Mouse (Mus musculus) testis, adult 2 months (tissue): ENCODE data around the gene Taz. TPM values are rescaled to one million over a fixed set of nuclear protein-coding genes. Genes with fewer than 3 reads are reported as not detected.

Source experiments
- H3K27ac ChIP-seq: fragments of 200-500 bp; 2 replicates; pipeline ENCODE4 v1.5.1; 2012; ENCODE audit warnings: low read depth, low read length; ENCODE audit not compliant: control insufficient read depth, insufficient read depth
- H3K27me3 ChIP-seq: fragments of 200-500 bp; 2 replicates; pipeline ENCODE4 v1.6.1; 2012; ENCODE audit warnings: mild to moderate bottlenecking, low read length, moderate library complexity; ENCODE audit not compliant: control insufficient read depth, insufficient read depth
- H3K36me3 ChIP-seq: fragments of 200-500 bp; 2 replicates; pipeline ENCODE4 v1.6.1; 2012; ENCODE audit warnings: mild to moderate bottlenecking, low read length; ENCODE audit not compliant: control insufficient read depth, insufficient read depth
- H3K4me1 ChIP-seq: fragments of 200-500 bp; 2 replicates; pipeline ENCODE4 v1.6.1; 2012; ENCODE audit warnings: low read length; ENCODE audit not compliant: control insufficient read depth, insufficient read depth
- H3K4me3 ChIP-seq: fragments of 200-500 bp; 2 replicates; pipeline ENCODE4 v1.5.1; 2012; ENCODE audit warnings: low read depth, mild to moderate bottlenecking, low read length, moderate library complexity, mixed read lengths; ENCODE audit not compliant: control insufficient read depth
- CTCF ChIP-seq: fragments of 200-500 bp; IDR thresholded peaks from 2 replicates; pipeline ENCODE4 v1.5.1; 2012; ENCODE audit warnings: low read depth, mild to moderate bottlenecking, inconsistent platforms, low read length, moderate library complexity; ENCODE audit not compliant: control insufficient read depth, insufficient read depth, insufficient replicate concordance
- POLR2A ChIP-seq: fragments of 200-500 bp; IDR thresholded peaks from 2 replicates; pipeline ENCODE4 v1.6.1; 2012; ENCODE audit warnings: low read depth, mild to moderate bottlenecking, inconsistent platforms, low read length, moderate library complexity; ENCODE audit not compliant: control insufficient read depth
- polyA plus RNA-seq: library from polyadenylated mRNA; depleted of rRNA; stranded (reverse); fragments of >200 nt; gene quantifications from 2 replicates; pipeline ENCODE4 v1.2.3, GENCODE M21; 2012

Gene Taz
- polyA plus RNA-seq, 1 experiment = 20.0 TPM

- TF ChIP-seq CTCF (no peak), POLR2A (no peak)
- Histone ChIP-seq H3K27me3 (no peaks in the 10 kb centered on the region), H3K36me3 (no peaks in the 10 kb centered on the region)
These were observed 36.0 kb upstream of the Taz start for GRCm38 (mm10) chrX:74245687-74246086.

DNA sequence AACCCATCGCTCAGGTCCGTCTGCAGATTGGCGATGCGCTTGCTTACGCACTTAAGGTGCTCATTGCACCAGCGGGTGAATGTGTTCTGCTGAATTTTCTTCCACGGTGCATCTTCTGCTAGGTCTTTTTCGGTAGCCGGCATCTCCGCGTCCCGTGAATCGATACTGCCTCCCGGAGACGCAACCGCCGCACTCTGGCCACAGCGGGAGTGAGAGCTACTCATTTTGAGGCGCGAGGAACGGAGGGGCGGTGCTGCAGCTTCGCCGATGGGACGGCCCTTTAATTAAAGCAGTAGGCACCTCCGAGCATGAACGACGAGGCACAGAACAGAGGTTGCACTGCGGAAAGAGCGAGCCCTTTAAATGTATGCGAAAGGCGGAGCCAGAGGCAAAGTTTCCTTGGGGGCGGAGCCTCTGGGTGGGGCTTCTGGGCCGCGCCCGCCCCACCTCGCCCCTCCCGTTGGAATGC, 35.5 kb upstream of the Taz start:
- TF ChIP-seq POLR2A (peak; percentile 49; the same call in 1 of the 2 replicates), CTCF (no peak)
- H3K4me1 ChIP-seq = peaks cover 4% of the 10 kb centered on the region
- H3K4me3 ChIP-seq = peak overlapping the region; percentile 84
- no peaks in the 10 kb centered on the region for H3K36me3 ChIP-seq
- peak overlapping the region; percentile 75 for H3K27ac ChIP-seq
- H3K27me3 ChIP-seq = no peaks in the 10 kb centered on the region

More at GRCm38 (mm10) chrX:74245687-74246086, 36.0 kb upstream of the Taz start:
- H3K4me3 ChIP-seq = peak overlapping the region; percentile 84
- H3K27ac ChIP-seq = peak overlapping the region; percentile 75
- peaks cover 4% of the 10 kb centered on the region for H3K4me1 ChIP-seq

DNA sequence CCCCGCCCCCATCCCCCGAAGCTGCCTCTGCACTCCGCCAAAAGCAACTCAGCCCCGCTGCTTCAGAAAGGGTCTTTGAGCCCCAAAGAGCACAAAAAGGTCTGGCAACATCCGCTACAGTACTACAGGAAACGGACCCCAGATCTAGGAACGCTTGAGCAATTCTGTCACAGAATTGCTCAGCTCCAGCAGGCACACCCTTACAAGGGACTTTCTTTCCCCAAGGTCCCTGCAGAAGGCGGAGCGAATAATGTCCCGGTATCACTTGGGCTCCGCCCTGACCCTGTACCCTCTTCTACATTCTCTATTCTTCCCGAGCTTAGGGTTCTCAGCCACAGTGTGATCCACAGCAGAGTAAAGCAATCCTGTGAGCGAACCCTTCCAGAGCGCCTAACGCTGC, 35.0 kb upstream of the Taz start:
- H3K27ac ChIP-seq = peak overlapping the region; percentile 62; the same call in 1 of the 2 replicates
- H3K36me3 ChIP-seq = no peaks in the 10 kb centered on the region
- TF ChIP-seq CTCF (no peak), POLR2A (no peak)
- H3K4me1 ChIP-seq = peaks cover 4% of the 10 kb centered on the region
- peak overlapping the region; percentile 75 for H3K4me3 ChIP-seq
- no peaks in the 10 kb centered on the region for H3K27me3 ChIP-seq

DNA sequence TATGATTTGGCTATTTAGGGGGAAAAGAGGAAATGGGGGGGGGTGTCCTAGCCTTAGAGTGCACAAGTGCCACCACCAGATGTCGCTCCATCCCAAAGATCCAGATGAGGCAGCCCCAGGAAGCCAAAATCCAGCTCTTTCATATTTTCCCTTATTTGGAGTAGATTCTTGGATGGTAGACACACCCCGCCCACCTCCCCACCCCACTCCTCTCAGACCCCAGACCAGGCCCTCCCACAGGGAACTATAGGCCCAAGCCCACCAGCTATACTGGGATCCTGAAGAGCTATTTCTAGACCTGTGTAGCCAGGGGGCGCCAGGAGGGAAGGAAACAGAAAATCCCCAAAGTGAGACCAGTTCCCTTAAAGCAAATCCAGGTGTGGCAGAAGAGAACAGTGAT, 33.1 kb upstream of the Taz start:
- peak overlapping the region; percentile 78 for H3K4me3 ChIP-seq
- peaks cover 4% of the 10 kb centered on the region for H3K4me1 ChIP-seq
- H3K27me3 ChIP-seq = no peaks in the 10 kb centered on the region
- no peak for TF ChIP-seq POLR2A
- TF ChIP-seq CTCF = no peak
- peak overlapping the region; percentile 18; the same call in 1 of the 2 replicates for H3K27ac ChIP-seq
- no peaks in the 10 kb centered on the region for H3K36me3 ChIP-seq

DNA sequence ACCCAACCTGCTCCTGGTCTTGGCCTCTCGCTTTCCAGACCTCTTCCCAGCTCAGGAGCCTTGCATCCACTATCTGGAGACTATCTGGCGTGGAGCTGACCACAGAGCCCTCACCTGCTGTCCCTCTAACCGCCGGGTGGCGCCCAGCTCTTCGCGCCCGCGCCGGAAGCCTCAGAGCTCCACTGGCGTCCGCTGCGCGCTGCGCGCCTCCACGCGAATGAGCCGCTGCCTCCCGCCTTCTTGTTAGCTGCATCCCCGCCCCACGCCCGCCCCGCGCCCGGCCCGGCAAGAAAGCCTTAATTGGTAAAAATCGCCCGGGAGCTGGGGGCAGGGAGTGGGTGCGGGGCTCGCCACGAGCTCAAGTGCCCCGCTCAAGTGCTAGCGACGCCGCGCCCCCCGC, 32.1 kb upstream of the Taz start, which contains the start of gene Flna:
Flna (minus strand) TSS at position 206 of the 400 bp plus-strand sequence.
- Histone ChIP-seq H3K27ac (peak within 1 kb of the TSS; percentile 68), H3K4me1 (peaks cover 4% of the 10 kb centered on the region), H3K27me3 (no peaks in the 10 kb centered on the region), H3K4me3 (peak within 1 kb of the TSS; percentile 78), H3K36me3 (no peaks in the 10 kb centered on the region)
- TF ChIP-seq CTCF = no peak
- 0 out of 2 replicates have a peak, but pooled peaks have one; percentile 36 for TF ChIP-seq POLR2A

- Histone ChIP-seq H3K4me3 (peak within 1 kb of the TSS; percentile 95), H3K36me3 (no peaks in the 10 kb centered on the region), H3K27ac (peak within 1 kb of the TSS; percentile 95), H3K4me1 (peaks cover 2% of the 10 kb centered on the region; the same call in 1 of the 2 replicates), H3K27me3 (no peaks in the 10 kb centered on the region)
- TF ChIP-seq CTCF = no peak
- peak; percentile 73 for TF ChIP-seq POLR2A
These were observed 27.4 kb upstream of the Taz start, which contains the start of gene Emd for GRCm38 (mm10) chrX:74254153-74254887. Emd (plus strand) TSS chrX:74254687.

DNA sequence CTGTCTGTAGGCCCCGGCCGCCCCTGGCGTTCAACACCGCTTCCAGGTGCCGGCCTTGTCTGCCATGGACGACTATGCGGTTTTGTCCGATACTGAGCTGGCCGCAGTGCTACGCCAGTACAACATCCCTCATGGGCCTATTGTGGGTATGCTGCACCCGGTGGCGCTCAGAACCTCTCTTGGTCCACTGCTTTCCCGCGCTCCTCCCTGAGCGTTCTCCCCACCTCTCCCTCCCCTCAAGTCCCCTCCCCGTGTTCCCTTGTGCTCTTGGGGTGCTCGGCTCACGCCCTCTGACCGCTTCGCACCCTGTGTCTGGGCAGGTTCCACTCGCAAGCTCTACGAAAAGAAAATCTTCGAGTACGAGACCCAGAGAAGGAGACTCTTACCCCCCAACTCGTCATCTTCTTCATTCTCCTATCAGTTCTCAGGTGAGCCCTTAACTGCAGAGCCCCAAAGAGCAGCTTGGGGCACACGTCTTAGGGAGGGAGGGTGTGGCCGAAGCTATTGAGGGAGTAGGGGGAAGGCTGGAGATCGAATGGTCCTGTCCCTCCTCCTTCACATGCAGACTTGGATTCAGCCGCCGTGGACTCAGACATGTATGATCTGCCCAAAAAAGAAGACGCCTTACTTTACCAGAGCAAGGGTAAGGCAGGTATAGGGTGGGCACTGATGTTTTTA, 26.7 kb upstream of the Taz start:
- H3K27me3 ChIP-seq = no peaks in the 10 kb centered on the region
- H3K4me3 ChIP-seq = peak overlapping the region; percentile 95
- TF ChIP-seq CTCF (no peak), POLR2A (no peak; the same call in 1 of the 2 replicates)
- H3K36me3 ChIP-seq = no peaks in the 10 kb centered on the region
- peaks cover 2% of the 10 kb centered on the region; the same call in 1 of the 2 replicates for H3K4me1 ChIP-seq
- H3K27ac ChIP-seq = peak overlapping the region; percentile 95
